Mouse (Mus musculus): ENCODE data around the gene Paip2b. TPM values are rescaled to one million over a fixed set of nuclear protein-coding genes. Genes with fewer than 3 reads are reported as not detected.
"Not testable (repeated sequence)": the region's sequence is repeated elsewhere in the genome, so short reads cannot be mapped to it uniquely, and the experiment has no call there.

Paip2b gene
- total RNA-seq, 2 experiments from 2014 or later, result 24.8 to 25.4 TPM

DNA sequence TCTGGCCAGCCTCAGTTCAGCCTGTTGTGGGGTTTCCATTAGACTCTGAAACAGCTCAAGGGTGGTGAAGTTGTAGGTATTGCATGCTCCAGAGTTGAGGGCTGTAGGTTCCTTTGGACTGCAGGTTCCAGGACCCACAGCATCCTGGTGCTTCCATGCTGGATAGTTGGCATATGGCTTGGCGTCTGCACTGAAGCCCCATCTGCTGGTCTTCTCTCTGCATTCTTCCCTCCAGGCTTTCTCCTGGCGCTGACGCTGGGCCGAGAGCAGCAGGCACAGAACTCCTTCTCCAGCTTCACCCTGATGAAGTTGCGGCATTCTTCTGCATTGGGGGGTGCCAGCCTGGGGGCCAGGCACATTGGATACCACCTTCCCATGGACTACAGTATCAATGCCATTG is 29.5 kb downstream of the Paip2b start:
- DNase-seq, result no peak

- no peak for DNase-seq
Measured at GRCm38 (mm10) chr6:83796686-83797085, 34.9 kb downstream of the Paip2b start.

DNA sequence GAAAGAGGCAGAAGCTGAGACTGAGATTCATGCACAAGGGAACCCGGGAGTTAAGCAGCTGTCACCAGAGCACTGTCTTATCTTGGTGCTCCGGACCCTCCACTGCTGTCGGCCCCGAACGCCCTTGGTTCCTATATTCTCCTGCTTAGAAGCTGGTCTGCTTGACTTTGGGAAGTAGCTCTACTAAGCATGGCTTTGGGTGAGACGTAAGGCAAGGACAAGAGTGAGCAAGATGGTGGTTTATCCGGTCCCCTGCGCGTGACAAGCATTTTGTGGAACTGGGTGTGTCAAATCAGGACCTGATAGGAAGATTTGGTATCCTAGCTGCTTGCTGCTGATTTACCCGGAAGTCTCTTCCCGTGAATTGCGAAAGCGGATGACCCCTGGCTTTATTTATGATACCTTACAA is 36.0 kb downstream of the Paip2b start:
- DNase-seq, result peak; percentile 42

GRCm38 (mm10) chr6:83794760-83795296 is 36.7 kb downstream of the Paip2b start, which contains the start of gene Nagk:
Nagk (plus strand) TSS chr6:83794982.
- peak; percentile 95 for DNase-seq

DNA sequence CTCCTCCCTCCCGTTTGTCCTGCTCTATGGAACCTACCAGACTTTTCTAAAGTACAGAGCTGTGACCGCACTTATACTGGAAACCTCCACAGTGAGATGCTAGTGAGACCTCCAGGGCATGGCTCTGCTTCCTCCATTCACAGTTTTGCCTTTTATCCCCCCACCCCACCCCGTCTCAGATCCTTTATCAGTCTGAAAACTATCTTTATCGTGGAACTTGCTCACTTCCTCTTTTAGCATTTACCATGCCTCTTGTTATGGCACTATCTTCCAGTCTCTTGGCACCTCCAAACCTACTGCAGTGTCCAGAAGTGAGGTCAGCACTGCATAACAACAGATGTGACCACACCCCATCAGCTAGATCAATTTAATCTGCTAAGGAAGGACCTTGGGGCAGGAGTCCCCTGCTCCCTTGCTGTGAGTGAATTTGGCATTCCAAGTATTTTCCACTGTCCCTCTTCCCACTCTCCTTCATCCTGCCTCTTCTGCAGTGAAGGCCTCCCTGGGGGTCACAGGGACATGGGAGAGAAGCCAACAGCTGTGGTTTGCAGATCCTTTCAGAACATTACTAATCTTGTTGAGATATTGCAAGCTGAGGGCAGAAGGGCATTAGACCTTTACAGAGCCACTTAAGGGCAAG is 40.2 kb downstream of the Paip2b start:
- peak; percentile 29 for DNase-seq

DNA sequence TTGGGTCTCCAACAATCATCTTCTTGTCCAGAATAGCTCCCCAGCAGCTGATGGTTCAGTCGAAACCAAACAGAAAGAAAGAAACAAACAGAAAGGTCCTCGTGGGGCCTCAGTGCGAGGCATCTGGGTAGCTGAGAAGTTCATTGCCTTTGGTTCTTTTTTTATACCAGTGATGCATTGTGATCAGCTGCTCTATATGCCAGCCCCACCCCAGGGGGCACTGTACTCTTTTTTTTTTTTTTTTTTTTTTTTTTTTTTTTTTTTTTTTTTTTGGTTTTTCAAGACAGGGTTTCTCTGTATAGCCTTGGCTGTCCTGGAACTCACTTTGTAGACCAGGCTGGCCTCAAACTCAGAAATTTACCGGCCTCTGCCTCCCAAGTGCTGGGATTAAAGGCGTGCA is 41.0 kb downstream of the Paip2b start:
- not testable (repeated sequence) for DNase-seq

DNA sequence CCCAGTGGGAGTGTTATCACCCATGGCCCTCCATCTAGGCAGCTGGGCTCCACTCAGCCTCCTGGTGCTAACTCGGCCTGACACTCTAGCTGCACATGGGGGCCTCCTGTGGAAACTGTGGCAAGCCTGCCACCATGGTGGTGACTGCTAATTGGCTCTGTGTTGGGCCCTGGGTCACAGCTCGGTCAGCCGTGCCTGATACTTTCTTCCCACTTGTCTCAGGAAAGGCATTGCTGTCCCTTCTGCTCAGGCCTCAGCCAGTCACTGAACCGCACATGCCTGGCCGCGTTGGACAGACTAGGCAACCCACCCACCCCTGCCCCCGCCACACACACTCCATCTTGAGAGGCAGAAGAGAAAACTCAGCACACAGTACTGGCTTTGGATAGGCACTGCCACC is 43.0 kb downstream of the Paip2b start:
- no peak for DNase-seq

DNA sequence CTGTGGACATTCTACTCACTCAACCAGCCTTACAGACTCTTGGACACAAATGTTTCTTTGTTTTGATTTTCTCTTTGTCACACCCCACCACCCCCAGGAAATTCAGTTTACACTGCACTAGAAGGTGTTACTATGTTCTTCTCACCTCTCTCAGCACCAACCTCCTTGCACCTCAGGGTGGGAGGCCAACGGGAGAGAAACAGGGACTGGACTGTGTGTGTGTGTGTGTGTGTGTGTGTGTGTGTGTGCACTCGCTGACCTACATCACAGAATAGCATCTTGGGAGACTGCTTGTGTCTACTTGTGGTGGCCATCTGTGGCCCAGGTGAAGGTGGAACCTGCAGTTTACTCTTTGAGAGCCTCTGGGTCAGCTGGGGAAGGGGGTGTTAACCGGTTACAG is 45.1 kb downstream of the Paip2b start:
- no peak for DNase-seq

GRCm38 (mm10) chr6:83779026-83779425 is 52.5 kb downstream of the Paip2b start:
- DNase-seq, result peak; percentile 71

DNA sequence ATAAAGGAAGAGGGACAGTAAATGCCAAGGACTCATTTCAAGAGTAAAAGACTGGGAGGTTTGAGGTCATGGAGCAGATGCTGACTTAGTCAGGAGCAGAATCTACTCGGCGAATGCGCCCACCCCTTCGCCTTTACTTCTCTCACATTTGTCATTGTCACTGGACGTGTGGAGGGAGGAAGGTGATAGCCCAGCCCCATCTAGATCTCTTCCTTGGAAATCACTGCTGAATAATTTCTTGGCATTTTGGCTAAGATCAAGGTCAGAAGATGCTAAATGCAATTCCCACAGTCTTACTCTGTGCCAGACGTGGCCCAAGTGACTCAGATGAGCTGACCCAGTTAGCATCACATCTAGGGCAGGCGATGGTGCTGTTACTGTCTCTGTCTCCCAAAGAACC is 53.2 kb downstream of the Paip2b start:
- DNase-seq, result peak; percentile 51

GRCm38 (mm10) chr6:83775638-83776293 is 55.8 kb downstream of the Paip2b start, which contains the start of gene Tex261:
Tex261 (minus strand) TSS chr6:83775813.
- DNase-seq, result peak; percentile 97

- DNase-seq, result peak; percentile 28
Measured at GRCm38 (mm10) chr6:83774781-83775563, 56.6 kb downstream of the Paip2b start.

GRCm38 (mm10) chr6:83774126-83774525 is 57.4 kb downstream of the Paip2b start:
- DNase-seq, result no peak

DNA sequence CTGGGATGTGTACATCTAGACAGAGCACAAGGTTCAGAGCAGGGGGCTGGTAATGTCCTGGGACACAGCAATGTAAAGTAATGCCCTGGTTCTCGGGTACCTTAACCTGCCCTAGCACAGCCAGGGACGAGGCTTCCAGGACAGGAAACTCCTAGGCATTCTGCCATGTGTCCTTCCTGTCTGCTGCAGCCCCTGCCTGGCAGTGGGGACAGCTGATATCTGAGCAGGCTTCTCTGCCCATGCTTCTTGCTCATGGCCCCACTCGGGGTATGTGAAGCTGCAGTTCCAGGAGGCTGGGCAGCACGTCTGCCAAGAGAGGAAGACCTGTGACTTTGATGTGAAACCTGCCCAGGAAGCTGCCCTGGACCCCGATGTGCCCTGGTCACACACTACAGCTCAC is 63.1 kb downstream of the Paip2b start:
- no peak for DNase-seq

DNA sequence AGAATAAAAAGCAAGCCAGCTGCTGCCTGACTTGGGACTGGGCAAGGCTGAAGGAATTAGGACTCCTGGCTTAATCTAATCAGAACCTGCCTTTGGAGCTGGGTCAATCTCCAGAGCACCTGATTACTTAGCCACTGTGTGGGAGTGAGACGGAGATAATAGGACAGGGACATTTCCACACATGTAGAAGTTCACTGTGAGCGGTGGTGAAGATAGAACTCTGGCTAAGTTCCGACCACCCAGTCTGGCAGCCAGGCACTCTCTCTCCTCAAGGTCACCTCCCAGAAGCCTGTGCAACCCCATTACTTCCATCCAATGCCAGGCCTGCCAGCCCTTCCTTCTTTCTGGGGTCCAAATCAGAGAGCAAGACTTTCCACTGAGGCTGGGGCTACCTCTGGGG is 64.6 kb downstream of the Paip2b start:
- DNase-seq, result no peak

DNA sequence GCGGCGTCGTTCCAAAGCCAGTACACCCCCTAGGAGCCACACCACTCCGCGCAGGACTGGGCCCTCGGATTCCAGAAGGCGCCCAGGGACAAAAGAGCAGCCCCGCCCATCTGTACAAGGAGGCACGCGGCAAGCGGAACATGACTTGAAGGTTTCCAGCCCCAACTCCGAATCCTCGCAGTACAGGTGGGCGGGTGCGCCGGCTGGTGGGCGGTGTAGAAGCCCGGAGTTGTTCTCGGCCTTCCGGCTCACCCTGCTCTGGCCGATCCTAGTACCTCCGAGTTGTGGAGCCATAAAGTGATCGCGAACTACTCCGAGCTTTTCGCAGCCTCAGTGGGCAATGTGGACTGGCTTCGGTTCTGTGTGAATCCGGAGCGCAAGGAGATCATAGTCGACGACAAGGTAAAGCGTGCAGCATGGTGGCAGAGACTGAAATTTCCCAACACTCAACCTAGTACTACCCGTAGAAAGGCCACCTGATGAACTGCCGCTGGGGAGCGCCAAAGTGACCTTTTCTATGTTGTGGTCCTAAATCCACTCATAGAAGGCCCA is 68.6 kb downstream of the Paip2b start:
- DNase-seq, result peak; percentile 51

GRCm38 (mm10) chr6:83762344-83762743 is 69.2 kb downstream of the Paip2b start, which contains the start of gene Ankrd53:
Ankrd53 (plus strand) TSS chr6:83762644.
- DNase-seq, result no peak

- no peak for DNase-seq
Measured at GRCm38 (mm10) chr6:83756051-83756450, 75.5 kb downstream of the Paip2b start.
